Mouse (Mus musculus): ENCODE results near the gene Mpped1.

DNA sequence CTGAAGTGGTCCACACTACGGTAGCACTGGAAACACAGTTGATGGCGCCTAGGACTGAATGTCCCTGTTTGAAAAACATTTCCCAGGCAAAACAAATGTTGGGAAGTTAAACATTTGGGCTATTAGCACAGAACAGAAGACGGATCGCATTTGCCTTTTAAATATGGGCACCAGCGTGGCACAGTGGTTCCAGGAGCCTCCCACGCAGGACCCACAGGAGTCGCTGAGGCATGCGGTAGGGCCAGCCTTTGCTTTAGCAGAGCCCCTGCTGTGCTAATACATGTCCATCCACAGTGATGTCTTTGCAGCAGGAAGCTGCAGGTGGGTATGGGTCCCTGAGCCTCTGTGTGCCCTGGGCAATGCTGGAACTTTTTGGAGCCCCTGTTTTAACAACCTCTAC lies 48.7 kb downstream of the Mpped1 start:
- no peak for TF ChIP-seq POLR2A (IDR thresholded peaks at IDR 0.05; ENCODE audit: low read depth, low read length)
- no peak for TF ChIP-seq CTCF (IDR thresholded peaks at IDR 0.05; ENCODE audit: extremely low read depth, insufficient read depth, insufficient read length, insufficient replicate concordance)

Data from spleen, adult 2 months (tissue).